Mouse (Mus musculus) gastrocnemius, postnatal 36 days (tissue): ENCODE data around the gene Fam69a. TPM values are rescaled to one million over a fixed set of nuclear protein-coding genes. Genes with fewer than 3 reads are reported as not detected.

ENCODE experiments used
- DNase-seq, 2 experiments: peaks; one replicate each; pipeline ENCODE4 v3.0.0; 2022
- intact Hi-C: fragments of 180-260 bp; cut with DNase I; formaldehyde crosslinking; loops from one replicate; pipeline ENCODE4 v1.15.1; 2025
- total RNA-seq, 2 experiments: library from RNA; stranded (reverse); gene quantifications; 2 replicates each; pipeline ENCODE4 v1.2.3; 2021

The Fam69a gene
- total RNA-seq, 2 experiments from 2014 or later, result 21.8 to 23.6 TPM

- intact Hi-C loops, result no loop called here
- DNase-seq, result no peak
Observed at GRCm38 (mm10) chr5:107873330-107873729, 113.6 kb downstream of the Fam69a start.

DNA sequence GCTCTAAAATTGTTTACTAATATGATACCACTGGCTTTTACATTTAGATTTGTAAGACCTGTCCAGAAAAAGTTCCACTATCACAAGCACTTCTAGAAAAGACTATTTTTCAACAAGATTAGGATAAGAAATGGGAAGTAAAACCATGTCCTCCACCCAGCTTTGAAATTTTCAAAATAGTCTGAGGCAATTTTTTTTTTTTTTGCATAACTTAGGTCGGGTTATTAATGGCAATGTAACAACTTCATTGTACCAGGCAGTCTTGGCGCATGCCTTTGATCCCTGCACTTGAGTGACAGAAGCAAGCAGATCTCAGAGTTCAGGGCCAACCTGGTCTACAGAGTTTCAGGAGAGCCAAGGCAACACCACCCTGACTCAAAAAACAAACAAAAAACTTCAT, 117.2 kb downstream of the Fam69a start:
- intact Hi-C loops, result loop anchor here (2.0 kb wide), 1 partner anchor 141 kb away; no protein-coding TSS in a partner anchor
- DNase-seq, result no peak

GRCm38 (mm10) chr5:107868905-107869424, 117.9 kb downstream of the Fam69a start:
- DNase-seq, result peak; percentile 85 to 87
- intact Hi-C loops, result loop anchor here (2.0 kb wide), 1 partner anchor 140 kb away; no protein-coding TSS in a partner anchor

DNA sequence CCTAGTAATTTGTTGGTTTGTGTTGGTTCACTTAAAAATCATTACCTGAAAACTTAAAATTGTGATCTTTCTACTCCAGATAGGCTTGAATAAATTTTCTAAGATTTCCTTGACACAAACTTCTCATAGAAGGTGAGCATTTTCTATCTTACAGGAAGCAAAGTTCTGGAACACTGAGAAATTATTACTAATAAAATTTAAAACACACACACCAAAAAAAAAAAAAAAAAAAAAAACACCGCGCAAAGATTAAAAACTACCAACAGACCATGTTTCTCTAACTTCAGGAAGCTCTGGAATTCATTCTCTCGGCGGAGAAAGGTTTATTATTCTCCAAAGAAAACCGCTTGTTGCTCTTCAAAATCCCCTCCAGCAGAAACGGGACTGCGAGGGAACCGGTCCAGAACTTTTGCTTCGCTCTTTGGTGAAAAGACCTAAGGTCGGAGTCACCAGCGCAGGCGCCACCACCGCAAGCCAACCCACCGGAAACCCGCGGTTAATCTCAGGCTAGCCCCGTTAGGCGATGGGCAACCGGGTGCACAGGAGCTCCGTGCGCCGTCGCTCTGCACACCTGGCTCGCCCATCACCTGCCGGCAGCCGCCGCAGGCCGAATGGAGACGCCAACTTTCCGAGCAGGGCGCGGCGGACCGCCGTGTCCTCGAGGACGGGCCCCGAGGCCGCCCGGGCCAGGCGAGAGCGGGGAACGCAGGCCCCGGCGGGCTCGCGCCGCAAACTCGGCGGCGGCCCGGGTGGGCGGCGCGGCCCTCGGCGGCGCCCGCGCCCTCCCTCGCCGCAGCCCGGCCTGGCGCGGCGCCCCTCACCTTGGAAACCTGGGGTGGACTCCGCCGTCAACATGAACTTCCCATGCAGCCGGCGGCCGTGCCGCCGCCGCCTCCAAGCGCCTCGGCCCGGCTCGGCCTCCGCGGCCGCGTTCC, 118.6 kb downstream of the Fam69a start:
- intact Hi-C loops, result loop anchor here (2.0 kb wide), 1 partner anchor 139 kb away; no protein-coding TSS in a partner anchor

DNA sequence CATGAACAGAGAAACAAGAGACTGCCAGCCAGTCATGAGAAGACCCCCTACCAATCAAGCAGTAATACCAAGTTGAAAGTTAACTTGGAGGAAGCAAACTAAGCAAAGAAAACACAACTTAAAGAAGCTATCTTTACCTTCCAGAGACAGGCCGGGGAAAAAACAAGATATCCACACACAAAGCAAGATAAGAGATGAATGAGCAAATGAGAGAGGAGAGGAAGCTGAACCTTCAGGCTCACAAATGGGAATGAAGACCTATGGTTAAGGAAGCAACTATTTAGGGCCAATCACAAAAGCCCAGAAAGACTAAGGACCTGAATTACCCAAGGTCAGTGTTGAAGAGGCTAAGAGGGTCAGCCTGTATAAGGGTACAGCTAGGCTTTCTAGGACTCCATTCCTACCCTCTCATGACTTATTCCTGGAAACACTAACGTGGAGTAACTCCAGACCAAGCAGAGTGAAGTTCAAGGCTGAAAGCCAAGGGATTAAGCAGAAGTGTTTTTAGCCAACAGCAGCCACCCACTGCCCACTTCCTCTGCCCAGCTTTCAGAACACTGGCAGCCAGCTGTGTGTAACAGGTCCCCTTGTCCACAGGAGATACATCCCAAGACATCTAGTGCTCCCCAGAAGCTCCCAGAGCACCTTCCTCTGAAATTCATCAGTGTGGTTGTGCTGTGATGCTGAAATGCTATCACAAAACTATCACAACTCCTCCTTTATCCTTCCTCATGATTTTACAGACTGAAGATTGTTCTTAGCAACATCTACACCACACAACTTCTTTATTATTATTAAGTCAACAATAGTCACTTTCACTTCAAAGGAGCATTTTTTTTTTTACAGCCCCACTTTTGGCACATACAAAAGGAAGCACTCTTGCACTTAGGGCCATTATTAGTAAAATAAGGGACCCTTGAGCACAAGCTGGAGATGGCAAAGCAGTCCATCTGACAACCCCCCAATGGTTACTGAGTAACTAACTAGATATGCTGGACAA, 120.5 kb downstream of the Fam69a start:
- intact Hi-C loops, result no loop called here
- DNase-seq, result no peak

More for the DNA sequence above, 118.6 kb downstream of the Fam69a start:
- DNase-seq, result peak; percentile 30 to 53

DNA sequence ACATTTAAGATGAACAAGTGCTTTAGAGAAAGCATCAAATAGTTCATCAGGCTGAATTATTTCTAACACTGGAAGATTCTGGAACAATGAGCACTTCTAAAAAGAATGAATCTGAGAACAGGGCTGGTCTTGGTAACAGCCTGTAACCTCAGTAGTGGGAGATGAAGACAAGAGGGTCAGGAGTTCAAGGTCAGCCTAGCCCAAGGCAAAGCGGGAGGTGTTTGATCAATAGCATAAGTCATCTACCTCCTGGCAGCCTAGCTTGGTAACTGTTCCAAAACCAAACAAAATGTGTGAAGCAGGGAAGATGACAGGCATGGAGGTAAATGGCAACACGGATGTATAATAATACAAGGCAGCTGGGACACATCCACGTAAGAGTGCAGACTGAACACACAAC, 122.9 kb downstream of the Fam69a start:
- no peak for DNase-seq
- intact Hi-C loops, result no loop called here

- intact Hi-C loops, result no loop called here
Observed at GRCm38 (mm10) chr5:107858963-107859362, 127.9 kb downstream of the Fam69a start.

More at GRCm38 (mm10) chr5:107858963-107859362, 127.9 kb downstream of the Fam69a start:
- DNase-seq, result no peak

Other genes with a start within 250 kb of the Fam69a start
- gene Ube2d2b, start 157.0 kb downstream of the Fam69a start, total RNA-seq, result not detected
- 10 to 100 TPM; 14.1 to 14.3 TPM for gene Evi5, start 112.0 kb downstream of the Fam69a start, total RNA-seq
- 10 to 100 TPM; 28.8 to 36.7 TPM for gene Rpl5, start 86.6 kb downstream of the Fam69a start, total RNA-seq
- gene Mtf2, start 78.6 kb upstream of the Fam69a start, total RNA-seq, result 10 to 100 TPM in 1 of 2 experiments, 1 to 10 TPM in 1; 7.9 to 11.3 TPM
- gene Tmed5, start 145.5 kb upstream of the Fam69a start, total RNA-seq, result 10 to 100 TPM; 19.8 to 28.4 TPM
- gene Ccdc18, start 145.8 kb upstream of the Fam69a start, total RNA-seq, result under 1 TPM; 0.07 to 0.36 TPM